Mouse (Mus musculus): ENCODE measurements at regions not wholly inside any gene's neighbourhood (a gene's known extent, or its start where the extent isn't known, plus 50 kb on each side); places are given as distances from the start of the nearest gene placed in this dataset.
A peak's percentile ranks its signal among the peaks of the same experiment; 100 is the strongest.

- no peak for DNase-seq
These were observed 270.6 kb downstream of the Agtpbp1 start for GRCm38 (mm10) chr13:59314419-59314818.

- no peak for DNase-seq
These were observed 271.2 kb downstream of the Agtpbp1 start for GRCm38 (mm10) chr13:59313725-59314330.

GRCm38 (mm10) chr13:59292905-59293304 is 292.1 kb downstream of the Agtpbp1 start:
- DNase-seq = no peak

- peak; percentile 6 for DNase-seq
These were observed 295.9 kb downstream of the Agtpbp1 start for GRCm38 (mm10) chr13:59289127-59289526.

DNA sequence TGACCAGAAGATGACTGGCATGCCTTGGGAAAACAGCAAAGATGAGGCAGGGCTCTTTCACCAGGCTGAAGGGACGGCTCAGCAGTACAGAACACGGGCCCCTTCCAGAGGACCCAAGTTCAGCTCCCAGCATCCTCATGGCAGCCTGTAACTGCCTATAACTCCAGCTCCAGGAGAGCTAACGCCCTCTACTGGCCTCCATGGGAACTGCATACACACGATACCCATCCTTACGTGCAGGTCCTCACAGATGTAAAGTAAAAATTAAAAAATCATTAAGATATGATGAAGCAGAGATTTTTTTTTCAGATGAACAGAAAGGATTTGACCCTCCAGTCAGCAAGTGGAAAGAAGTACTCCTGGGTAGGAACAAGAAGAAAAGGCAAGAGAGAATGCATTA is 303.8 kb downstream of the Agtpbp1 start:
- no peak for DNase-seq

GRCm38 (mm10) chr13:59279136-59279535 is 305.9 kb downstream of the Agtpbp1 start:
- DNase-seq = no peak

DNA sequence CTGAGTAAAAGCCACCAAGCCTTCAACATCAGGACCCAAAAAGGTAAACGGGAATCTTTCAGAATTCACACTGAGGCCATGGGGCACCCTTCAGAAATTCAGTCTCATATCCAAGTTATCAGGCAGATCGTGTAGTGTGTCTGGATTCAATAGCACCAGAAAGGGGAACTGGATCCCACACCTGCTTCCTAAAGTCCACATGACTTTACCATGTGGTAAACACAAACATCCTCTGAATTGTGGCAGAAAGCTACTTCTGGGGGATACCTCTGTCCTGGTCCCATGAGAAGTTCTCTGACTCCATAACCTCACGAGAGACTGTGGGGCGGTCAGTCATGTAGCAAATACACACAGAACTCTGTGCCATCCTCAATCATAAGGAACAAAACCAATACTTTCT is 313.4 kb downstream of the Agtpbp1 start:
- DNase-seq = no peak

- DNase-seq = no peak
These were observed 318.2 kb downstream of the Agtpbp1 start for GRCm38 (mm10) chr13:59266854-59267253.

GRCm38 (mm10) chr13:59264126-59264525 is 320.9 kb downstream of the Agtpbp1 start:
- DNase-seq = no peak

- no peak for DNase-seq
These were observed 323.1 kb downstream of the Agtpbp1 start for GRCm38 (mm10) chr13:59261924-59262323.

DNA sequence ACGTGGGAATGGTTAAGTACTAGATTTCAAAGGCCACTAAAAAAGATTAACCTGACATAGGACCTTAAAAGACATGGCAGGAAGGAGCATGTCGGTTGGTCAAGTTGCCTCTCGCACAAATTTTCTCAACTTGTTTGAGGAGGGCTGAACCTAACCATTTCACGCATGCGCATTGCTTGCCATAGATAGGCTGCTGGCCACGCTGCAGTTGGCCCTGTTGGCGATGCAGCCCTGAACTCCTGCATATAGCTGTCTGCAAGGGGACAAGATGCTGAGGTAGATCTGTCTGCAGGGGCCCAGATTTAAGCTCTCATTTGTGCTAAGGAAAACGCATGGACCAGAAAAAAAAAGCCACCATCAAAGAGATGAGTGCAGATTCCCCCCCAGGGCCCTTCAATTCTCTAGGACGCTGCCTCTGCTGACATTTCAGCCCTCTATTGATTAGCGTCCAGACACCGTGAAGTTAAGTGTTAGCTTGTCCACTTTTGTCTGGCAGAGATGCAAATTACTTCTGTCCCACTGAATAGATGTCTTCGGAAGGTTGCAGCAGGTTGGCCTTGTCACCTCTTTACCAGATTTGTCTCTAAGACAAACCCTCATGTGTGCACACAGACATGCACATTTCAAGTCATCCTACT is 329.1 kb downstream of the Agtpbp1 start:
- DNase-seq = no peak

GRCm38 (mm10) chr13:59253667-59254558 is 331.1 kb downstream of the Agtpbp1 start:
- no peak for DNase-seq

- DNase-seq = peak; percentile 58
These were observed 333.6 kb downstream of the Agtpbp1 start for GRCm38 (mm10) chr13:59251252-59252006.

- DNase-seq = no peak
These were observed 336.6 kb downstream of the Agtpbp1 start for GRCm38 (mm10) chr13:59248411-59248810.

DNA sequence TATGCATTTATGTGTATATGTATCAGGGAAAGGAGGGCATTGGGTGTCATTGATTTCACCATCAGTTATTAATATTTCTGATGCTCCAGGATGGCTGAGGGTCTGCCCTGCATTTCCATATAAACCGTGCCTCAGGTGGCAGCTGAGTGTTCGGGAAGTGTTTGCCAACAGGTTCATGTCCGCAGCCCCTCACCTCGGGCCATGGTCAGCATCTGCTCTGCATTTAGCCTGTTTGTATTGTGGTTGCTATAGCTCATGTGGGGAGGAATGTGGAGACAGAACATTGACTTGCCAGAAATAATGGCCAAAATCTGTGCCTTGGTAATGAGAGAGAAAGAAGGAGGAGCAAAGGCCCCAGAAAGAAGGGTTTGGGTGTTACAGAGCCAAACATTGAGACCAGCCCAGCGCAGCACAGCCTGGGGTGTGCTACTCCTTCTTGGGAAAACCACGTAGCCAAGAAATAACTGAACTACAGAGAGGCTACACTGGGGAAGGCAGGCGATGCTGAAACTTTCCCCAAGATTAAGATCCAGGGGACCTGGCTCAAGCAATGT is 338.0 kb downstream of the Agtpbp1 start:
- no peak for DNase-seq

GRCm38 (mm10) chr13:59246070-59246469 is 339.0 kb downstream of the Agtpbp1 start:
- no peak for DNase-seq

GRCm38 (mm10) chr13:59244622-59245021 is 340.4 kb downstream of the Agtpbp1 start:
- no peak for DNase-seq

- DNase-seq = no peak
These were observed 342.4 kb downstream of the Agtpbp1 start for GRCm38 (mm10) chr13:59242671-59243070.

- no peak for DNase-seq
These were observed 346.3 kb downstream of the Agtpbp1 start for GRCm38 (mm10) chr13:59238696-59239095.

GRCm38 (mm10) chr13:59235836-59236235 is 349.2 kb downstream of the Agtpbp1 start:
- DNase-seq = peak; percentile 12

DNA sequence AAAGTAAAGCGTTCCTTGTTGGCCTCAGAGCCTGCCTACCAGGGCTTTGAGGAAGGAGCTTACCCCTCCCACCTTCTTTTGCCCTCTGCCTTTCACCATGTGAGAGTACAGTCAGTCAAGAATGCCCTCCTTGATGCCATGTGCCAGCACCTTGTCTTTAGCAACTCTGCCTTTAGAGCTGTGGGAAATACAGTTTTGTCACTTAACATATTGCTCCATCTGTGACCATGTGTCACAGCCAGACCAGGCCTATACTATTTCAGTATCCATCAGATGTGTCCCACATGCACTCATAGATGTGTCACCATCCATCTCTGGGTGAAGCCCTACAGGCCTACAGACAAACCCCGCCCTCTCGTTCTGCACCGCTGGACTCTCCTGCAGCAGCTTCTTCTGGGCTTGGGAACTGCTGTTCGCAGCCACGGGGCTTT is 355.9 kb downstream of the Agtpbp1 start:
- no peak for DNase-seq

- DNase-seq = no peak
These were observed 356.8 kb downstream of the Agtpbp1 start for GRCm38 (mm10) chr13:59228059-59228830.
